Mouse (Mus musculus): ENCODE results near the gene Ccng1. TPM values are rescaled to one million over a fixed set of nuclear protein-coding genes. Genes with fewer than 3 reads are reported as not detected.
A peak's percentile ranks its signal among the peaks of the same experiment; 100 is the strongest.

Ccng1 gene
- 100 to 1,000 TPM; 643 to 672 TPM for total RNA-seq (2021)
- long read RNA-seq, experiment 1, transcript Ccng1-201 (6 exons, 3,512 nt): major isoform, 778 of 898 reads
- long read RNA-seq, experiment 1, partial matches to known transcripts: 9 of 898 reads
- long read RNA-seq, experiment 1, other reads (novel, unspliced or antisense): 111 of 898 reads
- long read RNA-seq, experiment 2, transcript Ccng1-201 (6 exons, 3,512 nt): major isoform, 772 of 881 reads
- long read RNA-seq, experiment 2, partial matches to known transcripts: 16 of 881 reads
- long read RNA-seq, experiment 2, other reads (novel, unspliced or antisense): 93 of 881 reads

DNA sequence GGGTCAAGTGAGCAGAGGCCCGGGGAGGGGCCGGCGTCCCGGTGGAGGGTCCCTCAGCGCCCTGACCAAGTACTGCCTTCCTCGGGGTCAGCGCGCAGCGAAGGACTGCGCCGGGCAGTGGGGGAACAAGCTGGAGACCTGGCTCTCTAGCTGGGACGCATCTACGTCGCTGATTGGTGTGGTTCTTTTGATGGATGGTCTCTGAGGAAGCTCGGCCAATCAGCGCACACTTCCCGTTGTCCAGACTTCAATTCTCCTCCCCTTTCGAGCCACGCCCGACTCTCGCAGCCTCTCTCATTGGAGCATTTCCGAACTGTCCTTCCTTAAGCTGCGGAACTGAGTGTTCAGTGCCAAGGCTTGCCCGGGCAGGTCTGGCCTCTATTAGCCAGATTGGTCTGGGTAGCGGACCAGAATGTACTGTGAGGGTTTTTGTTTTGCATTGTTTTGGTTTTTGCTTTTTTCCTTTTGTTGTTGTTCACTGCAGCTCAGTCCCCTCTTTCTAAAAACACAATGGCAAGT, at the start of gene Ccng1:
Gene Ccng1, minus strand, starts transcription at position 203 of the 519 bp plus-strand sequence.
- no peak for TF ChIP-seq CTCF (IDR thresholded peaks at IDR 0.05)
- intact Hi-C loops (cut with DNase I): loop anchor here (2.0 kb wide), 1 partner anchor 62 kb away; no protein-coding TSS in a partner anchor
- DNase-seq: peak; percentile 95
- H3K27ac ChIP-seq: peak within 1 kb of the TSS; percentile 99
- peak within 1 kb of the TSS; percentile 88 for H3K4me3 ChIP-seq

DNA sequence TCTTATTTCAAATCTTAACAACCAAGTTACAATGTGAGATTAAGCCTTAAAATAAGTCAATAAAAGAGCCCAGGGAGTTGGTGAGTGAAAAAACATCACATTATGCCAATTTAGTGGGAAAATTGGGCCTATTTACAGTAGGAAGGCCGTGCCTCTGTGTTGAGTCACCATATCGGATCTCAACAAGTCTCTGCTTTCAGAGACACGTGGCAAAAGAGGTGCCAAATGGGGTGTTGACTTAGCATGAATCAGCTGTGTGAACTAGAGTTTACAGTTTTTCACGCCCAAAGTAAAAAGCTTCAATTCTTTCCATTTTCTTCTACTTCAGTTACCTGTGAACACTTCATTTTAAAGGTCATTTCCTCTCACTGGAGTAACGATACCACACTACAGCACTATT, 35.2 kb upstream of the Ccng1 start:
- no peak for TF ChIP-seq CTCF (IDR thresholded peaks at IDR 0.05)
- intact Hi-C loops (cut with DNase I): no loop called here
- Histone ChIP-seq H3K27ac (no peak overlapping the region), H3K4me3 (no peak overlapping the region)
- DNase-seq: peak; percentile 20

DNA sequence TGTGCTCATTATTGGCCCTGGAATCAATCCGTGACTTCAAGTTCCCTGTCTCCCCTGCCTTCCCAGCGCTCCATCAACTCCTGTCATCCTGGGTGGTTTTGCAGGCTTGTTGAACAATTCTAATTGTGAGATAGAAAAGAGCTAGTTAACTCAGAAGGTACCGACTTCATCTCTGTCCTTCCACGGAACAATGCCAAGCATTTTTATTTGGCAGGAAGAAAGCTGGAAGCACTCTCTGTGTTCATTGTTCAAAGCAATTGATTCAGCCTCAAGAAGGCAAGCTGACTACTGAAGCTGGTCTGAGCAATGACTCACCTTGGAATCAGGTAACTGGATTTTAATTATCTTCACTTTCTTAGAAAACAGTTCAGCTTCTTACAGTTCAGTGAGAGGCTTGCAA, 34.6 kb upstream of the Ccng1 start:
- Histone ChIP-seq H3K27ac (no peak overlapping the region), H3K4me3 (no peak overlapping the region)
- DNase-seq: no peak
- no peak for TF ChIP-seq CTCF (IDR thresholded peaks at IDR 0.05)
- intact Hi-C loops (cut with DNase I): no loop called here

DNA sequence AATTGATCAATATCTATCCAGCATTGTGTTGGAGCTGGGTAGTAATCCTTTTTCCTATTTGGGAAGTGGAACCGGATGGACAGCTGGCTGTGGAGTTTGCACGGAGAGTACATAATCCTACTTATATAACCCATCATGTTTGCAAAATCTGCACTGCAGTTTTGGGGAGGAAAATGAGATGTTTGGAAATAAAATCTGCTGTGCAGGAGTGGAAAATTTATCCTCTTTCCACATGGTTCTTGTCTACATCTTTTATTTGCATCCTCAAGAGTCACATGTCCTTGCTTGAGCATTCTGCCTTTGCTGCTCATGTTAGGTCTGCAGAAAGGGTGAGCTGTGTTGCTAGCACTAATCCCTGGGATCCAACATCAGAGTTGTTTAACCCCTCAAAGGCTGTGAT, 31.8 kb upstream of the Ccng1 start:
- no peak overlapping the region for H3K27ac ChIP-seq
- DNase-seq: no peak
- intact Hi-C loops (cut with DNase I): no loop called here
- no peak for TF ChIP-seq CTCF (IDR thresholded peaks at IDR 0.05)
- H3K4me3 ChIP-seq: no peak overlapping the region

DNA sequence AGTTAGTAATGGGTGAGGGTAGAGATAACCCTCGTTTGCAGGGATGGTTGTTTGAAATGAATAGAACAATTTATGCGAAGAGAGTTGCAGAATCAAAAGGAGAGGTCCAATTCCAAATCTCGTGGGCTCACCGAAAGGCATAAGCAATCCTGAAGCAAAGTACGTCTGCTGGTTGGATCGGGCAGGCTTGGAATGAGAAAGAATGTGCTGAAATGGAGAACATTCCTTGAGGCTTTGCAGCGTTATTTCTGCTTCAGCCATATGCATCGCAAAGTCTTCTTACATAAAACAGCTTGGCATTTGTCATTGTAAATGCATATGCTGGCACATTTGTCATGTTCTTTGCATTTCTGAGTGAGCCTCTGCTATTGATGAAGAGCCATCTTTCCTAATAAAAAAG, 29.2 kb upstream of the Ccng1 start:
- intact Hi-C loops (cut with DNase I): no loop called here
- Histone ChIP-seq H3K4me3 (no peak overlapping the region), H3K27ac (no peak overlapping the region)
- no peak for DNase-seq
- TF ChIP-seq CTCF (IDR thresholded peaks at IDR 0.05): no peak

DNA sequence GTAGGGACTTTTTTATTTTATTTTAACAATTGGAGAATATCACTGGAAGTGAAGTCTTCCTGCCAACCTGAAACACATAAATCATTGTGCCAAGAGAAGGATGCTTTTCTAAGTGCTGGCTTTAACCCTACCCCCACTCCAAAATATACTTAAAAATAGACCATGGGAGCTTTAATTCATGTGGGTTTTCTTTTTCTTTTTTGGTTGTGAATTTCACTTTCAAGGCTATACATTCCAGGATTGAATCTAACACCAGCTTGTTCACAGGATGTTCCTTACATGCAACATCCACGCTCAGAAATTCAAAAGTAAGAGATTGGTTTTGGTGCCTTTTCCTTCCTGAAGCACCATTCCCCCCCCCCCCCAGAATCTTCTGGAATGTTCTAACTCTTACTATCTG, 28.2 kb upstream of the Ccng1 start:
- Histone ChIP-seq H3K27ac (no peak overlapping the region), H3K4me3 (no peak overlapping the region)
- intact Hi-C loops (cut with DNase I): no loop called here
- no peak for DNase-seq
- no peak for TF ChIP-seq CTCF (IDR thresholded peaks at IDR 0.05)

DNA sequence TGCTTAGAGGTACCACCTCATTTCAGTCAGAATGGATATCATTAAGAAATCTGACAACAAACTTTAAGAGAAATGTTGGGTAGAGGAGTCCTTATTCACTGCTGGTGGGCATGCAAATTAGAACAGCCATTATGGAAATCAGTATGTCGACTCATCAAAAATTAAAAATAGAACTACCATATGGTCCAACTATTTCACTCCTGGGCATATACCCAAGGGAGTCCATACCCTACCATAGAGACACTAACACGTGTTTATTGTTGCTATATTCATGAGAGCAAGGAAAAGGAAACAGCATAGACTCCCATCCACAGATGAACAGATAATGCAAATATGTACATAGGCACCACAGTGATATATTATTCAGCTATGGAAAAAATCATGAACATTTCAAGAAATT, 26.7 kb upstream of the Ccng1 start:
- DNase-seq: no peak
- no peak for TF ChIP-seq CTCF (IDR thresholded peaks at IDR 0.05)
- Histone ChIP-seq H3K27ac (no peak overlapping the region), H3K4me3 (no peak overlapping the region)
- intact Hi-C loops (cut with DNase I): no loop called here

DNA sequence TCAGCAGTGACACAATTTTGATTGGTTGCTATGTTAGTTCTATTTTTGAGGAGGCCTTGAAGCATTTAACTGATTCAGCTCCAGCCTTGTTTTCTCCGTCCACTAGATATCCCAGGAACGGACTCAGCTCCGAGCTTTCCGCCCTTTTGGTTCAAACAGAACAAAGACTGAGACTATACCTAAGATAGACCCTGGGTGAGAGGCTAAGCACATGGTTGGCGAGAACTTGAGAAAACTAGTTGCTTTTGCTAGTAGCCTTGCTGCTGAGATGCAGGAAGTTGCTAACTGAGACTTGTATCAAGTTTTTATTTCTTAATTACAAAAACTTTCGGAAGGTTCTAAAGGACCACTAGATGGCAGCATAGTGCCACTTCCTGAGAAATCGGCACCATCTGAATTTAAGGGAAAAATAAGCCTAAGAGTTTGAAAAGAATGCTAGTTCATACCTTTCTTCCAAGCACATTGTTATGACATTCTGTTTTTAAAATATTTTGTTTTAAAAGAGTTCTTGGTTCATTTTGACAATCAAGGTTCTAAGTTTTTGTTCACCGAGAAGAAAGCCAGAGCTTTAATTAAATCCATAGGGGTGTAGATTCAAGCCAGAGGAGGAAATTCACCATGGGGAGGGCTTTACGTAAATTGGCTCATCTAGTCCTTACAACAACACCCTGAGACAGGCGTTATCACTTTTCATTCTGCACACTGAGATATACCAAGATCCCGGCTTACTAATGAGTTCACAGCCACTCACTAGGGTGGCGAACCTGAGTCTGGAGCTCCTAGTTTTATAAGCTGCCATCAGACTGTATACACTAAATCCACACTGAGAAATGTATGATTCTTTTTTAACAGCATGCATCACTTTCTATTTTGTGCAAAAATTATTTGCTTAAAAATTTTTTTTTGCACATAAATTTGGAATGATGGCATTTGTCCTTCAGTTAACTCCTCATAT, 20.5 kb upstream of the Ccng1 start:
- H3K4me3 ChIP-seq: peak overlapping the region; percentile 32; the same call in 1 of the 2 replicates
- no peak for DNase-seq
- peak; percentile 84 for TF ChIP-seq CTCF (IDR thresholded peaks at IDR 0.05)
- no peak overlapping the region for H3K27ac ChIP-seq
- intact Hi-C loops (cut with DNase I): no loop called here

DNA sequence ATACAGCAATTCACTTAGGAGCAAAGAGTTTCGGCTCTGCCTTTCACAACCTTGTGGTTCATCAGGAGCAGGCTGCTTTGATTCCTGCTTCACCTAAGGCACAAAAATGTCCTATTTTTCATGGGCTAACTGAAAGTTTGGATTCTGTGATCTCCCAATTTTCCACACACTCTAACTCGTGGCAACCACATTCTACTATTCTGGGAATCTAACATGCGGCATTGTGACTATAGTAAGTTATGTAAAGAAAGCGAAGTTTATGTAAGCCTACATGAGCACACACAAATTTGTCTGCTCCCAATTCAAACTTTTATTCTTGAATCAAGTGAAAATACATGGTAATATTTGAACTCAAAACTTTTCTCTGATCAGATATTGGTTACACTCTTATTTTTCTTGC, 9.6 kb upstream of the Ccng1 start:
- intact Hi-C loops (cut with DNase I): loop anchor here (5.0 kb wide), 2 partner anchors 87 to 162 kb away; no protein-coding TSS in a partner anchor
- no peak for DNase-seq
- Histone ChIP-seq H3K4me3 (no peak overlapping the region), H3K27ac (no peak overlapping the region)
- TF ChIP-seq CTCF (IDR thresholded peaks at IDR 0.05): no peak

DNA sequence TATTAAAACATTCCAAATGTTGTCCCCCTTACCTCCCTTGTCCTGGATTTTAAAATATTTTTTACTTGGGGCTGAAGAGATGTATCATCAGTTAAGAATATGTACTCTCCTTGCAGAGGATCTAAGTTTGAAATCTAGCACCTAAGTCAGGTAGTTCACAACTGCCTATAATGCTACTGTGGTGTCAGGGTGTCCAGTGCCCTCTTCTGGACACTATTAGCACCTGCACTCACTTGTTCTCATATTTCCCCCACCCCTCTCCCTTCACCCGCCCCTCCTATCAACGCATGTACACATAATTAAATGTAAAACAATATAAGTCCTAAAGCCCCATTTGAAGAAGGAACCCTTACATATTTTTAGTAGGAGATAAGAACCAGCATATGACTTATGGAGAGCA, 8.3 kb upstream of the Ccng1 start:
- no peak for DNase-seq
- no peak overlapping the region for H3K27ac ChIP-seq
- intact Hi-C loops (cut with DNase I): loop anchor here (5.0 kb wide), 2 partner anchors 86 to 161 kb away; no protein-coding TSS in a partner anchor
- TF ChIP-seq CTCF (IDR thresholded peaks at IDR 0.05): peak; percentile 87
- H3K4me3 ChIP-seq: no peak overlapping the region

DNA sequence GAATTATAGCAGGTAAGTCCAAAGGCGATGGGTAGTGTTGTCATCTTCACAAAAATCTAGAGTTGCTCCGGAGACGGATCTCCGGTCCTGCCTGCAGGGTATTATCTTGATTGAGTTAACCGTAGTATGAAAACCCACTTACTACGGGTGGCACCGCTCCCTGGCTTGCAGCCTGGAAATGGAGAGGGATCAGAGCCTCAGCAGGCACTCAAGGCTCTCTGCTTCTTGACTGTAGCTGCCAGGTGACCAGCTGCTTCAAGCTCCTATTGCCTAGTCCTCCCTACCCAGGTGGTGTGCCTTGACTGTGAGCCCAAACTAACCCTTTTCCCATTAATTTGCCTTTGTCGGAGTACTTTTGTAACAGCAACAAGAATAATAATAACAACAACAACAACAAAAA, 4.8 kb upstream of the Ccng1 start:
- DNase-seq: peak; percentile 59
- Histone ChIP-seq H3K27ac (no peak overlapping the region), H3K4me3 (no peak overlapping the region)
- TF ChIP-seq CTCF (IDR thresholded peaks at IDR 0.05): no peak
- intact Hi-C loops (cut with DNase I): loop anchor here (5.0 kb wide), 2 partner anchors 83 to 158 kb away; no protein-coding TSS in a partner anchor

DNA sequence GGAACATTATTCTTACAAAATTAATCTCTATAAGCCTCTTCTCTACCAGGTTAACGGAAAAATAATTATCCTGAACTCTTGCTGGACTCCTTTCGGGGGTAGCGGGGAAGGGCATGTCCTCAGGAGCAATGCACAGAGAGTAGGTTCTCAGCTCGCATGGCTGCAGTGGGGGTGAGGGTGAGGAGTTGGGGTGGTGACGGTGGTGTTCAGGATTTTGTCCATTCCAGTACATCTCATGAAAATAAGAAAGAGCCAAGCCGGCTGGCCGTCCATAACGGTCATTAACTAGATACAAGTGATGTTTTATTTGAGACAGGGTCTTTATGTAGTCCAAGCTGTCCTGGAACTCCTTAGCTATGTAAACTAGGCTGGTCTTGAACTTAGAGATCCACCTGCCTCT, 857 bp upstream of the Ccng1 start:
- Histone ChIP-seq H3K4me3 (no peak overlapping the region; the same call in 1 of the 2 replicates), H3K27ac (peak overlapping the region; percentile 99; the same call in 1 of the 2 replicates)
- intact Hi-C loops (cut with DNase I): loop anchor here (2.0 kb wide), 1 partner anchor 63 kb away; no protein-coding TSS in a partner anchor
- DNase-seq: no peak
- no peak for TF ChIP-seq CTCF (IDR thresholded peaks at IDR 0.05)

Measured in gastrocnemius, adult 2 months (tissue).